Mouse (Mus musculus): Measurements from ENCODE around the gene Rdh5.

The Rdh5 gene

GRCm38 (mm10) chr10:128929638-128930378, 7.1 kb upstream of the Rdh5 start:
- DNase-seq = peak; percentile 85 to 88

- no peak for DNase-seq
Observed at GRCm38 (mm10) chr10:128928356-128928755, 5.7 kb upstream of the Rdh5 start.

GRCm38 (mm10) chr10:128923935-128924334, 1.2 kb upstream of the Rdh5 start, which contains the start of gene Bloc1s1:
TSS of gene Bloc1s1 (minus strand) at chr10:128924035.
- DNase-seq = no peak

- DNase-seq = peak; percentile 97 to 98
Observed at GRCm38 (mm10) chr10:128923013-128923691, 464 bp upstream of the Rdh5 start.

- DNase-seq = no peak
Observed at GRCm38 (mm10) chr10:128921883-128922821, 536 bp downstream of the Rdh5 start.

GRCm38 (mm10) chr10:128921251-128921650, 1.4 kb downstream of the Rdh5 start:
- no peak for DNase-seq

- no peak for DNase-seq
Observed at GRCm38 (mm10) chr10:128920736-128921161, 1.9 kb downstream of the Rdh5 start.

- no peak for DNase-seq
Observed at GRCm38 (mm10) chr10:128919966-128920365, 2.7 kb downstream of the Rdh5 start.

- no peak for DNase-seq
Observed at GRCm38 (mm10) chr10:128919203-128919631, 3.5 kb downstream of the Rdh5 start.

- DNase-seq = no peak
Observed at GRCm38 (mm10) chr10:128918246-128918645, 4.4 kb downstream of the Rdh5 start.

GRCm38 (mm10) chr10:128917400-128917799, 5.3 kb downstream of the Rdh5 start:
- DNase-seq = no peak

GRCm38 (mm10) chr10:128916665-128917064, 6.0 kb downstream of the Rdh5 start:
- no peak for DNase-seq

- DNase-seq = no peak
Observed at GRCm38 (mm10) chr10:128915550-128915949, 7.1 kb downstream of the Rdh5 start.

- DNase-seq = no peak
Observed at GRCm38 (mm10) chr10:128913696-128914095, 9.0 kb downstream of the Rdh5 start.

- peak; percentile 84 to 88 for DNase-seq
Observed at GRCm38 (mm10) chr10:128913219-128913618, 9.5 kb downstream of the Rdh5 start.

- DNase-seq = no peak
Observed at GRCm38 (mm10) chr10:128912791-128913190, 9.9 kb downstream of the Rdh5 start.

GRCm38 (mm10) chr10:128912268-128912667, 10.4 kb downstream of the Rdh5 start:
- DNase-seq = no peak

- DNase-seq = peak in 1 of 2 experiments; percentile 32
Observed at GRCm38 (mm10) chr10:128911430-128911829, 11.3 kb downstream of the Rdh5 start.

GRCm38 (mm10) chr10:128910066-128910841, 12.4 kb downstream of the Rdh5 start:
- DNase-seq = peak; percentile 45 to 53

GRCm38 (mm10) chr10:128909567-128910028, 13.1 kb downstream of the Rdh5 start:
- DNase-seq = peak; percentile 87 to 91

GRCm38 (mm10) chr10:128908778-128909448, 13.8 kb downstream of the Rdh5 start:
- DNase-seq = peak in 1 of 2 experiments; percentile 21
